Mouse (Mus musculus) MEL (cell line): ENCODE measurements around the gene Klhl3. TPM values are rescaled to one million over a fixed set of nuclear protein-coding genes. Genes with fewer than 3 reads are reported as not detected.

Experiments used
- DNase-seq: peaks from one replicate; pipeline ENCODE4 v3.0.0; 2011; ENCODE audit warnings: low read depth, low spot score
- H3K27ac ChIP-seq: 2 replicates; pipeline ENCODE4 v1.5.1; 2012; ENCODE audit warnings: low read depth, mild to moderate bottlenecking, control low read depth, low read length, moderate library complexity; ENCODE audit not compliant: control insufficient read depth
- H3K27me3 ChIP-seq, 2 experiments: fragments of 150-350 bp in 1 of 2; sonication (generic) in 1 of 2; 2 replicates each; pipeline ENCODE4 v1.6.1; 2012; ENCODE audit warnings: low read length in 2 of 2, mild to moderate bottlenecking in 2 of 2, improper control_type of control experiment in 1 of 2, moderate library complexity in 1 of 2; ENCODE audit not compliant: insufficient read depth in 2 of 2, control insufficient read depth in 1 of 2
- H3K36me3 ChIP-seq, 2 experiments: 2 replicates each; pipeline ENCODE4 v1.6.1; 2012 to 2014; ENCODE audit warnings: low read length in 2 of 2, improper control_type of control experiment in 1 of 2, inconsistent platforms in 1 of 2, mild to moderate bottlenecking in 1 of 2; ENCODE audit not compliant: insufficient read depth in 2 of 2, control insufficient read depth in 1 of 2
- H3K4me1 ChIP-seq, 2 experiments: fragments of 150-350 bp in 1 of 2; sonication (generic) in 1 of 2; 2 replicates each; pipeline ENCODE4 v1.6.1; 2012; ENCODE audit warnings: low read length in 2 of 2, improper control_type of control experiment in 1 of 2, mild to moderate bottlenecking in 1 of 2; ENCODE audit not compliant: insufficient read depth in 2 of 2, control insufficient read depth in 1 of 2
- H3K4me3 ChIP-seq, 2 experiments: fragments of 150-350 bp in 1 of 2; sonication (generic) in 1 of 2; 2 replicates each; pipeline ENCODE4 v1.5.1; 2012; ENCODE audit warnings: low read depth in 2 of 2, low read length in 2 of 2, mild to moderate bottlenecking in 2 of 2, moderate library complexity in 2 of 2, control low read depth in 1 of 2, improper control_type of control experiment in 1 of 2; ENCODE audit not compliant: control insufficient read depth in 1 of 2, insufficient read depth in 1 of 2
- H3K79me2 ChIP-seq: 2 replicates; pipeline ENCODE4 v1.6.1; 2012; ENCODE audit warnings: mild to moderate bottlenecking, low read length, moderate library complexity; ENCODE audit not compliant: control insufficient read depth, poor library complexity, insufficient read depth
- H3K9ac ChIP-seq: 2 replicates; pipeline ENCODE4 v1.6.1; 2012; ENCODE audit warnings: low read depth, mild to moderate bottlenecking, control low read depth, low read length, moderate library complexity; ENCODE audit not compliant: control insufficient read depth, poor library complexity, severe bottlenecking
- H3K9me3 ChIP-seq: fragments of 150-350 bp; sonication (generic); replicated peaks from 2 replicates; pipeline ENCODE4 v1.6.1; 2012; ENCODE audit warnings: mild to moderate bottlenecking, low read length, improper control_type of control experiment, moderate library complexity; ENCODE audit not compliant: insufficient read depth
- BHLHE40 ChIP-seq: IDR thresholded peaks from 2 replicates; pipeline ENCODE4 v1.6.1; 2012; ENCODE audit warnings: low read depth, mild to moderate bottlenecking, inconsistent platforms, low read length, improper control_type of control experiment, borderline replicate concordance
- CHD1 ChIP-seq: IDR thresholded peaks from 2 replicates; pipeline ENCODE4 v1.6.1; 2012; ENCODE audit warnings: low read depth, mild to moderate bottlenecking, inconsistent platforms, low read length, improper control_type of control experiment
- CTCF ChIP-seq, 3 experiments: IDR thresholded peaks in 2 of 3; conservative IDR thresholded peaks in 1 of 3; 2 replicates each; pipeline ENCODE4 v1.5.1; 2011 to 2012; ENCODE audit warnings: low read length in 3 of 3, low read depth in 2 of 3, mild to moderate bottlenecking in 2 of 3, improper control_type of control experiment in 1 of 3, inconsistent platforms in 1 of 3, mixed read lengths in 1 of 3, moderate library complexity in 1 of 3; ENCODE audit not compliant: control insufficient read depth in 1 of 3, insufficient read depth in 1 of 3, poor library complexity in 1 of 3, severe bottlenecking in 1 of 3
- E2F4 ChIP-seq: IDR thresholded peaks from 2 replicates; pipeline ENCODE4 v1.6.1; 2011; ENCODE audit warnings: low read depth, low read length, improper control_type of control experiment, borderline replicate concordance
- ELF1 ChIP-seq: IDR thresholded peaks from 2 replicates; pipeline ENCODE4 v1.6.1; 2014; ENCODE audit warnings: low read depth, mild to moderate bottlenecking, inconsistent platforms, low read length, improper control_type of control experiment, moderate library complexity
- EP300 ChIP-seq, 2 experiments: IDR thresholded peaks; 2 replicates each; pipeline ENCODE4 v1.6.1; 2011; ENCODE audit warnings: improper control_type of control experiment in 2 of 2, low read length in 2 of 2, low read depth in 1 of 2, mild to moderate bottlenecking in 1 of 2
- GATA1 ChIP-seq: IDR thresholded peaks from 2 replicates; pipeline ENCODE4 v1.6.1; 2011; ENCODE audit warnings: low read depth, low read length, improper control_type of control experiment
- HCFC1 ChIP-seq: IDR thresholded peaks from 2 replicates; pipeline ENCODE4 v1.6.1; 2012; ENCODE audit warnings: low read depth, mild to moderate bottlenecking, inconsistent platforms, low read length, improper control_type of control experiment, moderate library complexity
- JUND ChIP-seq: IDR thresholded peaks from 2 replicates; pipeline ENCODE4 v1.6.1; 2011; ENCODE audit warnings: low read depth, mild to moderate bottlenecking, improper control_type of control experiment, low read length
- KAT2A ChIP-seq: conservative IDR thresholded peaks from 2 replicates; pipeline ENCODE4 v1.6.1; 2012; ENCODE audit warnings: low read depth, low read length, improper control_type of control experiment, inconsistent platforms
- MYB ChIP-seq: IDR thresholded peaks from 2 replicates; pipeline ENCODE4 v1.6.1; 2011; ENCODE audit warnings: mild to moderate bottlenecking, low read depth, low read length, improper control_type of control experiment
- NELFE ChIP-seq: IDR thresholded peaks from 2 replicates; pipeline ENCODE4 v1.6.1; 2011; ENCODE audit warnings: low read depth, low read length, improper control_type of control experiment
- NRF1 ChIP-seq: IDR thresholded peaks from 2 replicates; pipeline ENCODE4 v1.6.1; 2014; ENCODE audit warnings: low read depth, mild to moderate bottlenecking, inconsistent platforms, low read length, improper control_type of control experiment, moderate library complexity; ENCODE audit not compliant: poor library complexity, insufficient read depth, severe bottlenecking
- POLR2A ChIP-seq, 2 experiments: IDR thresholded peaks; 2 replicates each; pipeline ENCODE4 v1.6.1; 2011 to 2012; ENCODE audit warnings: low read length in 2 of 2, mild to moderate bottlenecking in 2 of 2, control low read depth in 1 of 2, improper control_type of control experiment in 1 of 2, low read depth in 1 of 2, moderate library complexity in 1 of 2; ENCODE audit not compliant: control insufficient read depth in 1 of 2, insufficient read depth in 1 of 2, poor library complexity in 1 of 2
- POLR2AphosphoS2 ChIP-seq: IDR thresholded peaks from 2 replicates; pipeline ENCODE4 v1.6.1; 2011; ENCODE audit warnings: low read length, improper control_type of control experiment
- RAD21 ChIP-seq: IDR thresholded peaks from 2 replicates; pipeline ENCODE4 v1.6.1; 2011; ENCODE audit warnings: mild to moderate bottlenecking, low read depth, low read length, improper control_type of control experiment
- RCOR1 ChIP-seq: IDR thresholded peaks from 2 replicates; pipeline ENCODE4 v1.6.1; 2012; ENCODE audit warnings: low read depth, mild to moderate bottlenecking, inconsistent platforms, low read length, improper control_type of control experiment
- TAL1 ChIP-seq: IDR thresholded peaks from 2 replicates; pipeline ENCODE4 v1.6.1; 2012; ENCODE audit warnings: mild to moderate bottlenecking, inconsistent platforms, low read length, moderate library complexity, mixed read lengths
- TBP ChIP-seq: IDR thresholded peaks from 2 replicates; pipeline ENCODE4 v1.8.0; 2011; ENCODE audit warnings: low read depth, low read length, improper control_type of control experiment
- UBTF ChIP-seq: IDR thresholded peaks from 2 replicates; pipeline ENCODE4 v1.6.1; 2012; ENCODE audit warnings: low read depth, mild to moderate bottlenecking, inconsistent platforms, low read length, improper control_type of control experiment, moderate library complexity, borderline replicate concordance; ENCODE audit not compliant: insufficient read depth
- polyA plus RNA-seq, 2 experiments: library from polyadenylated mRNA; stranded (reverse) in 1 of 2; unstranded in 1 of 2; fragments of >175 nt in 1 of 2; fragments of >200 nt in 1 of 2; gene quantifications; 2 replicates each; pipeline versions ENCODE4 v1.2.1 to v1.2.4; 2012; ENCODE audit warnings: low replicate concordance in 2 of 2, low read depth in 1 of 2; ENCODE audit not compliant: insufficient read length in 2 of 2, insufficient read depth in 1 of 2, missing spikeins in 1 of 2
- total RNA-seq: library from RNA; depleted of rRNA; stranded (reverse); fragments of 300-350 nt; gene quantifications from 2 replicates; pipeline ENCODE4 v1.2.3, GENCODE M21; 2012

Gene Klhl3
- total and polyA plus RNA-seq, 3 experiments, result 0.01 TPM; not detected in 2

- no peaks in the 10 kb centered on the region for H3K4me1 ChIP-seq
- H3K27me3 ChIP-seq, result no peaks in the 10 kb centered on the region; a peak in 1 of 4 replicates
- no peak overlapping the region for H3K27ac ChIP-seq
- H3K4me3 ChIP-seq, result no peak overlapping the region
- H3K9ac ChIP-seq, result no peak overlapping the region
- no peak for TF ChIP-seq JUND
- no peaks in the 10 kb centered on the region for H3K9me3 ChIP-seq
- no peak for DNase-seq
- no peaks in the 10 kb centered on the region for H3K36me3 ChIP-seq
- no peaks in the 10 kb centered on the region for H3K79me2 ChIP-seq
Observed at GRCm38 (mm10) chr13:58074466-58074865, 38.9 kb downstream of the Klhl3 start.

DNA sequence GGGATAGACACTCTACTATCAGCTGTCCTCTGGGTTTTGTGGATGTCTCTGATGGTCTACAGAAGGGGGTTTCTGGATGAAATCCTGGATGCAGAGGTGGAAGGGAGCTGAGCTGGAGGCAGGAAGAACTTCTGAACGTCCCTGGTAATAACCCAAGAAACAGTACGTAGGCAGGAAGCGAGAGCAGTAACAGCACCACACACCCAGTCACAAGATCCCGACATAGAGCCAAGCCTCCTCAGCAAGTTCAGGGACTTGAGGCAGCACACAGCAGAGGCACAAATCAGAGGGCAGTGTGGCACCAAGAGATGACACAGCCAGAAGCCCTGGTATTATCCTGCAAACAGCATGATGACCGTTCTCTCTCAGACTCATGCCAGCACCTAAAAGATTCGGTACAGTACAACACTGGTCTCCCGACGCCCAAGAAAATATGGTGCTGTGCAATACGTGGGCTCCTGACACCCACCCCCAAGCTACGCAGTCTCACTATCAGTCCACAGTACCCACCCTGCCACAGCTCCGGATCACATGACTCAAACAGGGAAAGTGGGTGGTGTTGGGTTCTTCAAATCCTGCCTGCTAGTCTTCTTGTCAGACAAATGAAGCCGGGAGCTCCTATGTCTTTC, 40.0 kb downstream of the Klhl3 start:
- no peaks in the 10 kb centered on the region for H3K9me3 ChIP-seq
- no peaks in the 10 kb centered on the region for H3K4me1 ChIP-seq
- H3K36me3 ChIP-seq, result no peaks in the 10 kb centered on the region
- H3K4me3 ChIP-seq, result no peak overlapping the region
- TF ChIP-seq JUND (no peak), UBTF (no peak), CTCF (IDR thresholded peaks at IDR 0.05 in 2 of 3, conservative IDR thresholded peaks at IDR 0.05 in 1 of 3; ENCODE audit: control insufficient read depth in 1 of 3, insufficient read depth in 1 of 3, low read depth in 2 of 3, low read length in 3 of 3, poor library complexity in 1 of 3, severe bottlenecking in 1 of 3) (no peak), NRF1 (no peak), HCFC1 (no peak), POLR2AphosphoS2 (no peak)
- no peak overlapping the region for H3K9ac ChIP-seq
- DNase-seq, result no peak
- H3K27me3 ChIP-seq, result no peaks in the 10 kb centered on the region; a peak in 1 of 4 replicates
- H3K79me2 ChIP-seq, result no peaks in the 10 kb centered on the region
- H3K27ac ChIP-seq, result no peak overlapping the region

- no peaks in the 10 kb centered on the region for H3K36me3 ChIP-seq
- H3K4me1 ChIP-seq, result no peaks in the 10 kb centered on the region
- H3K27me3 ChIP-seq, result no peaks in the 10 kb centered on the region; a peak in 1 of 4 replicates
- TF ChIP-seq HCFC1, result no peak
- TF ChIP-seq GATA1, result no peak
- no peak for TF ChIP-seq NRF1
- TF ChIP-seq RAD21, result no peak
- no peak for TF ChIP-seq EP300 (IDR thresholded peaks at IDR 0.05; ENCODE audit: low read depth in 1 of 2, low read length in 2 of 2)
- TF ChIP-seq ELF1, result no peak
- TF ChIP-seq BHLHE40, result no peak
- TF ChIP-seq E2F4, result no peak
- no peak for TF ChIP-seq KAT2A
- TF ChIP-seq CTCF (IDR thresholded peaks at IDR 0.05 in 2 of 3, conservative IDR thresholded peaks at IDR 0.05 in 1 of 3; ENCODE audit: control insufficient read depth in 1 of 3, insufficient read depth in 1 of 3, low read depth in 2 of 3, low read length in 3 of 3, poor library complexity in 1 of 3, severe bottlenecking in 1 of 3), result no peak
- TF ChIP-seq POLR2A (IDR thresholded peaks at IDR 0.05; ENCODE audit: control insufficient read depth in 1 of 2, insufficient read depth in 1 of 2, low read depth in 1 of 2, low read length in 2 of 2, poor library complexity in 1 of 2), result no peak
- TF ChIP-seq RCOR1, result no peak
- TF ChIP-seq CHD1, result no peak
- no peak for TF ChIP-seq TBP
- no peak for TF ChIP-seq MYB
- TF ChIP-seq TAL1, result no peak
- no peak for TF ChIP-seq NELFE
- no peak overlapping the region for H3K27ac ChIP-seq
- no peak overlapping the region for H3K9ac ChIP-seq
- no peak for DNase-seq
- no peaks in the 10 kb centered on the region for H3K79me2 ChIP-seq
- H3K4me3 ChIP-seq, result no peak overlapping the region
- H3K9me3 ChIP-seq, result no peaks in the 10 kb centered on the region
Observed at GRCm38 (mm10) chr13:58071209-58071608, 42.2 kb downstream of the Klhl3 start.
